Mouse (Mus musculus): ENCODE data around the gene Fndc9.

The Fndc9 gene

GRCm38 (mm10) chr11:46233966-46234365 is 1.4 kb upstream of the Fndc9 start:
- DNase-seq (ENCODE audit: low read depth, low spot score), result no peak

- DNase-seq (ENCODE audit: low read depth, low spot score), result peak; percentile 43
Measured at GRCm38 (mm10) chr11:46236976-46237375, 1.6 kb downstream of the Fndc9 start.

GRCm38 (mm10) chr11:46241150-46241673 is 5.9 kb downstream of the Fndc9 start:
- DNase-seq (ENCODE audit: low read depth, low spot score), result no peak

DNA sequence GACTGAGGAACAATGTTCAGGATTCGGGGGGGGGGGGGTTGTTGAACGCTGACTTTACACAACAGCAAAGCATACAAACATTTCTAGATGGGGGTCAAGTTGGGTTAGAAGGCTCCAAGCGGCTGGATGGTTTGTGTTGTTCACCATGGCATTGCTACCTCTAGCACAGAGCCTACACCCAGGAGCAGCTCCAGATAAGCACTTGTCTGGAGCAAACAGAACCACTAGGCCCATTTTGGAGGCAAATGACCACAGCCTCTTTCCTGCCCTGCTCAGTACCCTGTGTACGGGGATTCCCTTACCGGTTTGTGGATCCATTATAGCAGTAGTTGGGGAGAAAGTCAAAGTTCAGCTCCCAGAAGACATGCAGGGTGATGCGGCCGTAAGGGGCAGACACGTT is 6.7 kb downstream of the Fndc9 start:
- DNase-seq (ENCODE audit: low read depth, low spot score), result no peak

GRCm38 (mm10) chr11:46244731-46245604 is 9.6 kb downstream of the Fndc9 start:
- DNase-seq (ENCODE audit: low read depth, low spot score), result no peak

- no peak for DNase-seq (ENCODE audit: low read depth, low spot score)
Measured at GRCm38 (mm10) chr11:46245926-46246325, 10.6 kb downstream of the Fndc9 start.

DNA sequence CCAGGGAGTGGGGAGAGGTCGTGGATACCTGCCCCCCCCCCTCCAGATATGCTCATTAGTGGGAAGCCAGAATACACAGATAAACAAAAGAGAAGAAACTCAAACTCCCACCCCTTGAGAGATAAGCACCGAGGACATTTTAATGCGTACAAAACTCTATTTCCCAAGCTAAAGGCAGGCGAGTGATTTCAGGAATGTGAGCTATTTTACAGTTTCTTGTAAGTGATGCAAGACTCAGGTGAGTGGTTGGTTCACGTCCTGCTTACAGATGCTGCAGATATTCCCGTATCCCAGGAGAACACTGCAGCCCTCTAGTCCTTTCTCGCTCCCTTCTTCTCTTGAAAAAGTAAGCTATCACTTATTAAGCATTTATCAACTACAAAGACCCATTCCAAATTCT is 11.1 kb downstream of the Fndc9 start:
- DNase-seq (ENCODE audit: low read depth, low spot score), result no peak

DNA sequence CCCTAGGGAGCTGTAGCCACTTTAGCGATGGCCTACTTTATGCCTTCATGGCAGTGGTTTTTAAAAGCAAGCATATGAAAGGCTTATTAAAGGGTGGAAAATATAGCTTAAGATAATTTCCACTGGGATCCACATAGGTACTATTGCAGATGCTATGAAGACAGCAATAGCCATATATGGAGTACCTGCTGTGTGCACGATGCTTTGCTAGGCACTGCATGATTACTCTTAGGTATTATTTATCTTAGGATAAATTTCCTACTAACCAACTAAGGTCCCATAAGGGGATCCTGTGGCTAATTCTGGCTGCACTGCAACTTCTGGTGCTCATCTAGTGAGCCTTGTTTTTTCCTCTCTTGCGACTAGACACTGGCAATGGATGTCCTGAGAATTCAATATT is 13.0 kb downstream of the Fndc9 start:
- no peak for DNase-seq (ENCODE audit: low read depth, low spot score)

GRCm38 (mm10) chr11:46251994-46252393 is 16.7 kb downstream of the Fndc9 start:
- peak; percentile 59 for DNase-seq (ENCODE audit: low read depth, low spot score)

DNA sequence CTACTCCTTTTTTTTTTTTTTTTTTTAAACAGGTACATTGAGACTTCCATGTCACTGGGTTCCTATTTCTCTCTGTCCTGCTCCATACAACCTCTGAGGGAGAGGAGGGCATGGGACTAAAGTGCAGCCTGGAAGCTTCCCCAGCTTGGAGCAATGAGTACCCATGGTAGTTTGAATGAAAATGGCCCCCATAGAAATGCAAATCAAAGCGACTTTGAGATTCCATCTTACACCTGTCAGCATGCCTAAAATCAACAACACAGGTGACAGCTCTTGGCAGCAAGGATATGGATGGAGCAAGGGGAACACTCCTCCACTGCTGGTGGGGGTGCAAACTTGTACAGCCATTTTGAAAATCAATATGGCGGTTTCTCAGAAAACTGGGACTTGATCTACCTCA is 20.0 kb downstream of the Fndc9 start:
- no peak for DNase-seq (ENCODE audit: low read depth, low spot score)

DNA sequence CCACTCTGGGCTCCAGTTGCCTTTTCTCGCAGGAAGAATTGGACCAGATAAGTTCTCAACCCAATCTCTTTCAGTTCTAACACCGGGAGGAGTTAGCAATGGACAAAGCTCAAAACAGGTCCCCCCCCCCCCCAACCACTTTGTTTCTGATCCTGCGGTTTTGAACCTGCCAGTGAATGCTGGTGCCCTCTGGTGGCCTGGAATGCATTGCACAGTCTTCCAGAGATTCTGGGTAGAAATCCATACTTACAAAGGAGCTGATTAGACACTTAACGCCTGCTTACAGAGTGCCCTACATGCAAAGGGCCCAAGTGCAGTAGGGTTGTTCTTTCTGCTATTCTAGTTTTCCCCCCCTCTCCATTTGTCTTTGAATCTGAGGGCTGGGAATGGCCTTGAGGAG is 22.9 kb downstream of the Fndc9 start:
- peak; percentile 7 for DNase-seq (ENCODE audit: low read depth, low spot score)

- DNase-seq (ENCODE audit: low read depth, low spot score), result no peak
Measured at GRCm38 (mm10) chr11:46258749-46259148, 23.4 kb downstream of the Fndc9 start.

DNA sequence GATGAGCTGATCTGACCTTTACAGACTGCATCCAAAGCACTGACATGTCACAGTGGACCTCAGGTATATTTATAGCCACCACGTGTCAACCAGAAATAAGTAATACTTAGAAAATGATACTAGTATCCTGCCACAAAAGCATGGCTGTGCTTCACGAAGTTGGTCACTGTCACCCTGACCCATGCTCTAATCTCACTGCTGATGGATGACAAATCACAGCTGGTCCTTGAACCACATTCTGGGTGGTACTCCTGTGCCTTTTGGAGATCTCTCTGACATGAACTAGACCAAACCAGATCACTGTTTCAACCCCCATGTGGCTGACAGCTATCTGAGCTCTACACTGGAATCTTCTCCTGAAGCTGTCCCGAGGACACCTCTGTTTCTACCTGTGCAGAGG is 27.5 kb downstream of the Fndc9 start:
- DNase-seq (ENCODE audit: low read depth, low spot score), result no peak

DNA sequence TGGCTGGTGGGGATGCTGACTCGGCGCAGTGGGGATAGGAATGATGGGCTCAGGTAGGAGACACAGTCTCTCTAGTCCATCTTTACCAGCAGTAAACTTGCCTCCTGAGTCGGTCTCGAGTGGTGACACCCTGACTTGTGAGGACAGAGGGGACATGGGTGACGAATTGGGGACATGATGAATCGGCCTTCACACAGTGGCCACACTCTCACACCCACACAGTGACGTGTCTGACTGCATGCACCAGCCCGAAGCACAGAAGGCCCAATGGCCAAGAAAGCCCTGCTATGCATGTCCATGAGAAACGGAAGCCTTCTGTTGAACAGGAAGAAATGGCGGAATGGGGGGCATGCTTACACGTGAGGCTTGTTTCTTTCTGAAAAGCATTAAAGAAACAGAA is 28.0 kb downstream of the Fndc9 start:
- no peak for DNase-seq (ENCODE audit: low read depth, low spot score)

GRCm38 (mm10) chr11:46264584-46264983 is 29.3 kb downstream of the Fndc9 start:
- DNase-seq (ENCODE audit: low read depth, low spot score), result no peak

- no peak for DNase-seq (ENCODE audit: low read depth, low spot score)
Measured at GRCm38 (mm10) chr11:46265031-46265786, 29.9 kb downstream of the Fndc9 start.

DNA sequence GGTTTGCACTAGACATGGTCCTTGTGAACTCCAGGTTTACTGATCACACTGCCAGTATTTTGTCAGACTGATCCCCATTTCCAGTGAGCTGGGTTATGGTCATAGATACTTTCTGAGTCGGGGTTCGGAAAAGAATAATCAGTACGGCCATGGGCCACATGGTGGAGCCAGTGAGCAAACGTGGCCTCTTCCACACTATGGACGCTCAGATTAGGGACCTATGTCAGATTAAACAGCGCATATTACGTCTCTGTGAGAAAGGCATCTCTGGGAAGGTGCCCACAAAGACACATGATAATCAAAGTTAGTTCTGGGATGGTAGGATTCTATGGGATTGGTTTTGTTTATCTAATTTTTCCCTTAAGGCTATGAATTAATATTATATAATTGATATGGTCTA is 33.7 kb downstream of the Fndc9 start:
- peak; percentile 55 for DNase-seq (ENCODE audit: low read depth, low spot score)

- DNase-seq (ENCODE audit: low read depth, low spot score), result no peak
Measured at GRCm38 (mm10) chr11:46269391-46269790, 34.1 kb downstream of the Fndc9 start.

- no peak for DNase-seq (ENCODE audit: low read depth, low spot score)
Measured at GRCm38 (mm10) chr11:46269893-46270292, 34.6 kb downstream of the Fndc9 start.

DNA sequence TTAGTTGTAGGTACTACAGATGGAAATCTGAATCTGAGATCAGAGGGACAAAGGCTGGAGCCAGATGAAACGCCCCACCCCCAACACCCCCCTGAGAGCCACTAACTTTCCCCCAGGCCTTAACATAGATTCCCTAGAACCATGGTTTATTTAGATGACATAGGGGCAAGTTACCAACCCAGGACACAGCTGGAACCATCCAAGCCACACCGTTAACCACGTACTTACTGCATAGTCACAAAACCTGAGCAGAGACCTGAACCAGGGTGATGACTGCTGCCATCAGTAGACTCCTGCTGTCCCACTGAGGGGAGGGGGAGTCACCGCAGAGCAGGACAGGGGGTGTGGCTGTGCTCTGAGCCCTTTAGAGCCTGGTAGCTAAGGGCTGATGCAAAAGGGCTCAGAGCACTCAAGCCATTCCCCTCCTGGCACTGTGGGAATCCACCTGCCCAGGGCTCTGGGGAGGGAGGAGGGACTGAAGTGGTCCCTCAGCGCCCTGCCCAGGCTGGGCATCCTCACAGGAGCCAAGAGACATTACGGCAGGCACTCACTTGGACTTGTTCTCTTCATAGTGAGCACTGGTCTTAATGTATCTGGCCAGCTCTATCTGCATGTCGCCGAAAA is 36.8 kb downstream of the Fndc9 start:
- no peak for DNase-seq (ENCODE audit: low read depth, low spot score)

- no peak for DNase-seq (ENCODE audit: low read depth, low spot score)
Measured at GRCm38 (mm10) chr11:46273969-46274368, 38.6 kb downstream of the Fndc9 start.

DNA sequence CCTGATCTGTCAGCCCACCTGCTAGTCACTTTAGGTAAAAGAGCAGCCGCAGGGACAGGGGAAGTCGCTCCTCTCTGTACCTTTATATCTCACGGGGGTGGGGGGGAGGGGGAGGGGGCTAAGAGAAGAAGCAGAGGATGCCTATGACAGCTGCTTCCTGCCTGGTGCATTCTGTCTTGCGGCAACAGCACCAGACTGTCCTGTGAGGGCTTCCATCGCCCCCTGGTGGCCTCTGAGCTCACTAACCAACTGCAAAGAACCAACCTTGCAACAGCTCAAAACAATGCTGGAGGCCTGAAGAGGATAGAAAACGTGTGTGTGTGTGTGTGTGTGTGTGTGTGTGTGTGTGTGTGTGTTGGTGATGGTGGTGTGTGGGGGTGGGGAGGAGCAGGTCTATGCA is 40.0 kb downstream of the Fndc9 start:
- DNase-seq (ENCODE audit: low read depth, low spot score), result peak; percentile 69
